Comparison of ENCODE assay signal across 29 mouse cellular contexts in genomic region chr9:113283244-113283643, GRCm38 (mm10).
"Had no signal": no experiment of that assay in that cellular context is flagged by ENCODE, and none has a peak within 500 bp of the region (broad histone marks: within the 10 kb centered on the region; RNA-seq: fewer than 3 reads in every experiment).

No protein-coding gene starts in this region.

- H3K9me3 ChIP-seq: embryonic facial prominence, embryonic 10.5 days; embryonic facial prominence, embryonic 12.5 days; embryonic facial prominence, embryonic 13.5 days; embryonic facial prominence, embryonic 15.5 days; forebrain, embryonic 10.5 days; forebrain, embryonic 12.5 days; forebrain, embryonic 13.5 days; forebrain, embryonic 15.5 days; heart, embryonic 10.5 days had no signal

- H3K4me3 ChIP-seq: embryonic facial prominence, embryonic 10.5 days; embryonic facial prominence, embryonic 12.5 days; embryonic facial prominence, embryonic 13.5 days; embryonic facial prominence, embryonic 15.5 days; erythroblast, embryonic 14.5 days; forebrain, embryonic 10.5 days; forebrain, embryonic 12.5 days; forebrain, embryonic 13.5 days; forebrain, embryonic 15.5 days; gastrocnemius, adult 2 months; heart, adult 2 months; heart, embryonic 10.5 days had no signal

- H3K36me3 ChIP-seq: embryonic facial prominence, embryonic 10.5 days; embryonic facial prominence, embryonic 12.5 days; embryonic facial prominence, embryonic 13.5 days; embryonic facial prominence, embryonic 15.5 days; forebrain, embryonic 10.5 days; forebrain, embryonic 12.5 days; forebrain, embryonic 15.5 days; heart, embryonic 10.5 days had no signal

- H3K4me1 ChIP-seq: embryonic facial prominence, embryonic 10.5 days; embryonic facial prominence, embryonic 12.5 days; embryonic facial prominence, embryonic 13.5 days; embryonic facial prominence, embryonic 15.5 days; forebrain, embryonic 12.5 days; forebrain, embryonic 13.5 days; forebrain, embryonic 15.5 days; heart, embryonic 10.5 days had no signal

- DNase-seq: cerebellum, adult 8-10 months; cerebellum, adult 9-10 months; cerebellum, adult 9-11 months; cerebellum, postnatal 10 days; cerebellum, postnatal 14 days; cerebellum, postnatal 25 days; cerebellum, postnatal 36 days; embryo, embryonic 11 days; forebrain, postnatal 0 days; gastrocnemius, adult 2 months; gastrocnemius, postnatal 10 days; gastrocnemius, postnatal 14 days; gastrocnemius, postnatal 25 days; gastrocnemius, postnatal 36 days; heart, adult 11 months; heart, adult 18-20 months; heart, adult 2 months had no signal

- H3K27me3 ChIP-seq: embryonic facial prominence, embryonic 12.5 days; embryonic facial prominence, embryonic 13.5 days; embryonic facial prominence, embryonic 15.5 days; forebrain, embryonic 12.5 days; forebrain, embryonic 13.5 days; forebrain, embryonic 15.5 days had no signal

- ATAC-seq: forebrain, embryonic 13.5 days; forebrain, embryonic 14.5 days; forebrain, embryonic 15.5 days; forebrain, embryonic 16.5 days; forebrain, postnatal 0 days had no signal
